Mouse (Mus musculus): Measurements from ENCODE around the gene Hspd1. TPM values are rescaled to one million over a fixed set of nuclear protein-coding genes. Genes with fewer than 3 reads are reported as not detected.
A peak's percentile ranks its signal among the peaks of the same experiment; 100 is the strongest.
"Not testable (repeated sequence)": the region's sequence is repeated elsewhere in the genome, so short reads cannot be mapped to it uniquely, and the experiment has no call there.

The Hspd1 gene
- polyA plus RNA-seq, 1 experiment from 2014 or later = 452 TPM

- Histone ChIP-seq H3K9me3 (replicated peaks; ENCODE audit: control insufficient read depth, low read length) (no peaks in the 10 kb centered on the region), H3K36me3 (ENCODE audit: control insufficient read depth, insufficient read depth, low read length) (peaks cover 22% of the 10 kb centered on the region), H3K27me3 (ENCODE audit: control insufficient read depth, insufficient read depth, low read length) (no peaks in the 10 kb centered on the region), H3K27ac (ENCODE audit: low read depth, low read length) (no peak overlapping the region), H3K4me1 (ENCODE audit: control insufficient read depth, insufficient read depth, low read length) (peaks cover 13% of the 10 kb centered on the region), H3K4me3 (ENCODE audit: low read depth, low read length) (no peak overlapping the region), H3K4me2 (no peak overlapping the region), H3K9ac (ENCODE audit: low read depth, low read length) (no peak overlapping the region)
- no peak for ATAC-seq (replicated peaks; ENCODE audit: insufficient number of reproducible peaks, low FRiP score, low TSS enrichment)
- 74% methylated on average over 2 of the region's 2 CpGs for WGBS (ENCODE audit: insufficient replicate concordance)
Observed at GRCm38 (mm10) chr1:55076849-55077516, 11.1 kb downstream of the Hspd1 start.

- H3K36me3 ChIP-seq (ENCODE audit: control insufficient read depth, insufficient read depth, low read length) = peaks cover 19% of the 10 kb centered on the region
- no peak overlapping the region for H3K9ac ChIP-seq (ENCODE audit: low read depth, low read length)
- H3K4me3 ChIP-seq (ENCODE audit: low read depth, low read length) = no peak overlapping the region
- H3K27me3 ChIP-seq (ENCODE audit: control insufficient read depth, insufficient read depth, low read length) = no peaks in the 10 kb centered on the region
- ATAC-seq (replicated peaks; ENCODE audit: insufficient number of reproducible peaks, low FRiP score, low TSS enrichment) = no peak
- no peak overlapping the region for H3K4me2 ChIP-seq
- no peak overlapping the region for H3K27ac ChIP-seq (ENCODE audit: low read depth, low read length)
- peaks cover 13% of the 10 kb centered on the region for H3K4me1 ChIP-seq (ENCODE audit: control insufficient read depth, insufficient read depth, low read length)
- H3K9me3 ChIP-seq (replicated peaks; ENCODE audit: control insufficient read depth, low read length) = no peaks in the 10 kb centered on the region
Observed at GRCm38 (mm10) chr1:55076395-55076743, 11.7 kb downstream of the Hspd1 start.

DNA sequence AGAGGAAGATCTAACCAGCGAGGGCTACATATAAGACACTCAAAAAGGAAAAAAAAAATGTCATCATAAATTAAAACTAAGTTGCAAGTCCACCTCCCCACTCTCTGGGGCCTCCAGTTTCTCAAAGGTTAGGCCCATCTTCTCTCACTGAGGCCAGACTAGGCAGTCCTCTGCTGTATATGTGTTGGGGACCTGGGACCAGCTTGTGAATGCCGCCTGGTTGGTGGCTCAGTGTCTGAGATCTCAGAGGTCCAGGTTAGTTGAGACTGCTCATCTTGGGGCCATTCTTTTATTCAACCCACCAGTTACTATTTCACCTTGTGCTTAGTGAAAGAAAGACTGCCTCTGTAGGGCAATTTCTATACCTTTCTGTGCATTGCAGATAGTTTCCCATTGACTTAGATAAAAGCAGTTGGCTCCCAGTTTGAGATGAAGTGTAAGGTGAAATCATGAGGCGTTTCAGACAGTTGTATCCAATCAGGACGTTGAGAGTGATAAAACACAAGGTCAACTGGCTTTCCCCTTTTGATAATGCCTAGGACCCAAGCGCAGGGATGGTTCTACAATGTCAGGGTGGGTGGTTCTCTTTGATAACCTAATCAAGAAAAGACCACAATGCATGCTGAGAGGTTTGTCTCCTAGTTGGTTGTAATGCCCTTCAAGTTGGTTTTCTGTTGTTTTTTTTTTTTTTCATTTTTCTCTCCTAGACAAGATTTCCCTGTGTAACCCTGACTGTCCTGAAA is 12.2 kb downstream of the Hspd1 start:
- Histone ChIP-seq H3K9ac (ENCODE audit: low read depth, low read length) (no peak overlapping the region), H3K27ac (ENCODE audit: low read depth, low read length) (no peak overlapping the region), H3K9me3 (replicated peaks; ENCODE audit: control insufficient read depth, low read length) (no peaks in the 10 kb centered on the region), H3K4me2 (no peak overlapping the region), H3K4me3 (ENCODE audit: low read depth, low read length) (no peak overlapping the region), H3K4me1 (ENCODE audit: control insufficient read depth, insufficient read depth, low read length) (peaks cover 13% of the 10 kb centered on the region), H3K27me3 (ENCODE audit: control insufficient read depth, insufficient read depth, low read length) (no peaks in the 10 kb centered on the region), H3K36me3 (ENCODE audit: control insufficient read depth, insufficient read depth, low read length) (peaks cover 19% of the 10 kb centered on the region)
- whole genome bisulfite sequencing (ENCODE audit: insufficient replicate concordance) = 38% methylated on average over 5 of the region's 5 CpGs
- ATAC-seq (replicated peaks; ENCODE audit: insufficient number of reproducible peaks, low FRiP score, low TSS enrichment) = 0 out of 2 replicates have a peak, but pooled peaks have one; percentile 42

DNA sequence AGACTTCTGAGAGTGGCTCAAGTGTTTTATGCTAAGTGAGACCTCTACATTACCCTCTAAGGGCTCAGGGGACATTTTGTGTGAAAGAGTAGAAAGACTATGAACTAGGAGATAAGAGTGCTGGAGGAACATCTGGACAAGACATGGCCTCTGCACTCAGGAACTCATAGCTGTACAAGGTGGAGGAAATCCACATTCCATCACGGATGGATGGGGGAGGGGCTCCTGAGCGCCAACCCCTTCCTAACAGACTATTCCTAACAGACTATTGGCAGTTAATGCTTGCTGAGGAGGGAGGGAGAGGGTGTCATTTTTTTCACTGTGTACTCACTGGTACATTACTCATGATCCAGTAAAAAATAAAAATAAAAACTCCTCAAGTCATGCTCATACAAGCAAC is 13.3 kb downstream of the Hspd1 start:
- Histone ChIP-seq H3K27me3 (ENCODE audit: control insufficient read depth, insufficient read depth, low read length) (no peaks in the 10 kb centered on the region), H3K9ac (ENCODE audit: low read depth, low read length) (no peak overlapping the region), H3K4me3 (ENCODE audit: low read depth, low read length) (no peak overlapping the region), H3K27ac (ENCODE audit: low read depth, low read length) (peak overlapping the region; percentile 6; the same call in 1 of the 2 replicates), H3K36me3 (ENCODE audit: control insufficient read depth, insufficient read depth, low read length) (peaks cover 18% of the 10 kb centered on the region), H3K4me2 (no peak overlapping the region), H3K4me1 (ENCODE audit: control insufficient read depth, insufficient read depth, low read length) (peaks cover 13% of the 10 kb centered on the region), H3K9me3 (replicated peaks; ENCODE audit: control insufficient read depth, low read length) (no peaks in the 10 kb centered on the region)
- ATAC-seq (replicated peaks; ENCODE audit: insufficient number of reproducible peaks, low FRiP score, low TSS enrichment) = no peak
- WGBS (ENCODE audit: insufficient replicate concordance) = 37% methylated on average over 2 of the region's 2 CpGs

- H3K27me3 ChIP-seq (ENCODE audit: control insufficient read depth, insufficient read depth, low read length); ATAC-seq (replicated peaks; ENCODE audit: insufficient number of reproducible peaks, low FRiP score, low TSS enrichment); H3K4me3 ChIP-seq (ENCODE audit: low read depth, low read length); H3K4me2 ChIP-seq; H3K9ac ChIP-seq (ENCODE audit: low read depth, low read length); H3K9me3 ChIP-seq (replicated peaks; ENCODE audit: control insufficient read depth, low read length); H3K27ac ChIP-seq (ENCODE audit: low read depth, low read length): not testable (repeated sequence)
- Histone ChIP-seq H3K36me3 (ENCODE audit: control insufficient read depth, insufficient read depth, low read length) (peaks cover 19% of the 10 kb centered on the region), H3K4me1 (ENCODE audit: control insufficient read depth, insufficient read depth, low read length) (peaks cover 13% of the 10 kb centered on the region)
Observed at GRCm38 (mm10) chr1:55072328-55072727, 15.7 kb downstream of the Hspd1 start.

GRCm38 (mm10) chr1:55061772-55062171 is 26.3 kb downstream of the Hspd1 start:
- Histone ChIP-seq H3K4me2 (no peak overlapping the region), H3K36me3 (ENCODE audit: control insufficient read depth, insufficient read depth, low read length) (peaks cover 14% of the 10 kb centered on the region), H3K27me3 (ENCODE audit: control insufficient read depth, insufficient read depth, low read length) (no peaks in the 10 kb centered on the region), H3K4me1 (ENCODE audit: control insufficient read depth, insufficient read depth, low read length) (no peaks in the 10 kb centered on the region), H3K4me3 (ENCODE audit: low read depth, low read length) (no peak overlapping the region), H3K27ac (ENCODE audit: low read depth, low read length) (no peak overlapping the region), H3K9ac (ENCODE audit: low read depth, low read length) (no peak overlapping the region), H3K9me3 (replicated peaks; ENCODE audit: control insufficient read depth, low read length) (no peaks in the 10 kb centered on the region)
- no peak for ATAC-seq (replicated peaks; ENCODE audit: insufficient number of reproducible peaks, low FRiP score, low TSS enrichment)
- WGBS (ENCODE audit: insufficient replicate concordance) = 85% methylated on average over 4 of the region's 4 CpGs

DNA sequence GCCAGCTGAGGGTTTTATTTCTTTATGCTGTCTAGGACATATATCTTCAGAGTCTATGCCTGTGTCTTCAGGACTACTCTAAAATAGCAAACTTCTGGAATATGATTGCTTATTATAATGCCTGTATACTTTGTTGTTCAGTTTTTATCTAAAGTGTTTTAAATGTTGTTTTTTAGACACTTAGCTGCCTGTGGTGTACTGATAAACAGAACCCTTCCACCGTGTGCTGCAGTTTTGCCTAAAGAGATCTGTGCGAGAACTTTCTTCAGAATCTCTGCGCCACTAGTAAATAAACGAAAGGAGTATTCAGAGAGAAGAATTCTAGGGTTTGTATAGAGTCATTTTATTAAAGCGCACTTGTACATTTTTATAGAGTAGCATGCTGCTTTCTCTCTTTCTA is 26.9 kb downstream of the Hspd1 start:
- Histone ChIP-seq H3K9ac (ENCODE audit: low read depth, low read length) (no peak overlapping the region), H3K9me3 (replicated peaks; ENCODE audit: control insufficient read depth, low read length) (no peaks in the 10 kb centered on the region), H3K36me3 (ENCODE audit: control insufficient read depth, insufficient read depth, low read length) (peaks cover 15% of the 10 kb centered on the region), H3K4me1 (ENCODE audit: control insufficient read depth, insufficient read depth, low read length) (no peaks in the 10 kb centered on the region), H3K27ac (ENCODE audit: low read depth, low read length) (no peak overlapping the region), H3K4me3 (ENCODE audit: low read depth, low read length) (no peak overlapping the region), H3K27me3 (ENCODE audit: control insufficient read depth, insufficient read depth, low read length) (no peaks in the 10 kb centered on the region), H3K4me2 (no peak overlapping the region)
- no peak for ATAC-seq (replicated peaks; ENCODE audit: insufficient number of reproducible peaks, low FRiP score, low TSS enrichment)
- WGBS (ENCODE audit: insufficient replicate concordance) = 84% methylated on average over 5 of the region's 5 CpGs

- H3K36me3 ChIP-seq (ENCODE audit: control insufficient read depth, insufficient read depth, low read length); H3K27ac ChIP-seq (ENCODE audit: low read depth, low read length): not testable (repeated sequence)
Observed at GRCm38 (mm10) chr1:55058383-55058782, 29.7 kb downstream of the Hspd1 start.

More at GRCm38 (mm10) chr1:55058383-55058782, 29.7 kb downstream of the Hspd1 start:
- H3K4me1 ChIP-seq (ENCODE audit: control insufficient read depth, insufficient read depth, low read length); ATAC-seq (replicated peaks; ENCODE audit: insufficient number of reproducible peaks, low FRiP score, low TSS enrichment); H3K4me3 ChIP-seq (ENCODE audit: low read depth, low read length); H3K9me3 ChIP-seq (replicated peaks; ENCODE audit: control insufficient read depth, low read length); H3K9ac ChIP-seq (ENCODE audit: low read depth, low read length); H3K27me3 ChIP-seq (ENCODE audit: control insufficient read depth, insufficient read depth, low read length); H3K4me2 ChIP-seq: not testable (repeated sequence)
- 66% methylated on average over 2 of the region's 3 CpGs for WGBS (ENCODE audit: insufficient replicate concordance)

Measured in heart, embryonic 11.5 days (tissue).